Mouse (Mus musculus) megakaryocyte, embryonic 14.5 days (primary cell): ENCODE measurements around the gene Car5a.

Source experiments
- FLI1 ChIP-seq: IDR thresholded peaks from 2 replicates; pipeline ENCODE4 v1.6.1; 2012; ENCODE audit warnings: low read length, inconsistent platforms, mixed read lengths
- GATA1 ChIP-seq: IDR thresholded peaks from 3 replicates; pipeline ENCODE4 v1.6.1; 2012; ENCODE audit warnings: mixed read lengths, low read length, inconsistent platforms, borderline replicate concordance

GRCm38 (mm10) chr8:121879712-121880111 lies 65.0 kb downstream of the Car5a start:
- no peak for TF ChIP-seq GATA1
- no peak for TF ChIP-seq FLI1
